ENCODE assay signal across 8 mouse cellular contexts in genomic region chr7:43797333-43797769, GRCm38 (mm10). TPM values are rescaled to one million over a fixed set of nuclear protein-coding genes. Genes with fewer than 3 reads are reported as not detected.
A peak's percentile ranks its signal among the peaks of the same experiment; 100 is the strongest.
DNase-seq lines count a peak whose midpoint lies in the region; ATAC-seq and TF ChIP-seq lines count a peak whose summit lies in the region.

Klk8 (plus strand) TSS chr7:43797577.

- no peaks in the 10 kb centered on the region for H3K36me3 ChIP-seq in forebrain, embryonic 16.5 days (ENCODE audit: control insufficient read depth, insufficient read depth)
- no peaks in the 10 kb centered on the region for H3K36me3 ChIP-seq in liver, embryonic 12.5 days
- H3K36me3 ChIP-seq in myocyte (ENCODE audit: control insufficient read depth, insufficient read depth), result no peaks in the 10 kb centered on the region

- no peak within 1 kb of the TSS for H3ac ChIP-seq in myocyte (ENCODE audit: control insufficient read depth, insufficient read length)

- TF ChIP-seq POLR2A in myocyte (IDR thresholded peaks at IDR 0.05; ENCODE audit: insufficient read length, low read depth), result no peak

- no peaks in the 10 kb centered on the region for H3K79me2 ChIP-seq in myocyte (ENCODE audit: control insufficient read depth, insufficient read depth)

- peak; percentile 47 for ATAC-seq in forebrain, embryonic 16.5 days
- ATAC-seq in inflammation-experienced regulatory T-cells, adult 6 months, result peak; percentile 57
- no peak for ATAC-seq in liver, embryonic 12.5 days

- H3K4me1 ChIP-seq in forebrain, embryonic 16.5 days (replicated peaks; ENCODE audit: control insufficient read depth, insufficient read depth, low read length), result peaks cover 10% of the 10 kb centered on the region; the same call in 1 of the 2 replicates
- H3K4me1 ChIP-seq in liver, embryonic 12.5 days, result peaks cover 7% of the 10 kb centered on the region; the same call in 1 of the 2 replicates

- H3K27ac ChIP-seq in forebrain, embryonic 16.5 days (ENCODE audit: low read length), result no peak within 1 kb of the TSS
- H3K27ac ChIP-seq in liver, embryonic 12.5 days, result no peak within 1 kb of the TSS

- peaks cover 18% of the 10 kb centered on the region for H3K27me3 ChIP-seq in forebrain, embryonic 16.5 days (replicated peaks; ENCODE audit: control insufficient read depth, insufficient read depth, low read length)
- peaks cover 37% of the 10 kb centered on the region for H3K27me3 ChIP-seq in liver, embryonic 12.5 days (replicated peaks)
- no peaks in the 10 kb centered on the region for H3K27me3 ChIP-seq in myocyte (ENCODE audit: control insufficient read depth, insufficient read depth, insufficient read length)

- no peaks in the 10 kb centered on the region for H3K9me3 ChIP-seq in forebrain, embryonic 16.5 days (ENCODE audit: control insufficient read depth, low read length)
- no peaks in the 10 kb centered on the region for H3K9me3 ChIP-seq in liver, embryonic 12.5 days (replicated peaks)

- under 1% methylated on average over 28 of the region's 28 CpGs for WGBS in forebrain, embryonic 16.5 days
- WGBS in liver, embryonic 12.5 days (ENCODE audit: insufficient replicate concordance), result under 1% methylated on average over 28 of the region's 28 CpGs

- peak within 1 kb of the TSS; percentile 49 for H3K9ac ChIP-seq in forebrain, embryonic 16.5 days (replicated peaks; ENCODE audit: low read depth, low read length)
- H3K9ac ChIP-seq in liver, embryonic 12.5 days, result no peak within 1 kb of the TSS

- peak within 1 kb of the TSS; percentile 52 for H3K4me3 ChIP-seq in forebrain, embryonic 16.5 days (replicated peaks; ENCODE audit: low read length)
- peak within 1 kb of the TSS; percentile 50 for H3K4me3 ChIP-seq in liver, embryonic 12.5 days
- no peak within 1 kb of the TSS for H3K4me3 ChIP-seq in myocyte

- H3K4me2 ChIP-seq in forebrain, embryonic 16.5 days (ENCODE audit: low read length), result peak within 1 kb of the TSS; percentile 72
- H3K4me2 ChIP-seq in liver, embryonic 12.5 days, result peak within 1 kb of the TSS; percentile 67
- H3K4me2 ChIP-seq in myocyte (ENCODE audit: low read depth), result peak within 1 kb of the TSS; percentile 52

- DNase-seq in B cell, adult 2 months, result peak; percentile 38 to 40
- DNase-seq in Muller cell, postnatal 12 days (ENCODE audit: inconsistent ontology term), result peak; percentile 24
- DNase-seq in cerebellum, adult 11 months, result no peak
- no peak for DNase-seq in frontal cortex, postnatal 25 days (ENCODE audit: low spot score in 2 of 2)

TF ChIP-seq in myocyte, 11 proteins besides CTCF, POLR2A, EP300 and RAD21:
- no peak for TF ChIP-seq CEBPB (IDR thresholded peaks at IDR 0.05; ENCODE audit: insufficient read depth, poor library complexity, severe bottlenecking)
- no peak for TF ChIP-seq TCF12 (IDR thresholded peaks at IDR 0.05; ENCODE audit: insufficient read depth, poor library complexity, severe bottlenecking)
- TF ChIP-seq E2F4 (IDR thresholded peaks at IDR 0.05; ENCODE audit: insufficient read depth), result no peak
- no peak for TF ChIP-seq REST (IDR thresholded peaks at IDR 0.05; ENCODE audit: insufficient read depth, insufficient read length)
- no peak for TF ChIP-seq MAX (IDR thresholded peaks at IDR 0.05; ENCODE audit: low read depth)
- no peak for TF ChIP-seq SRF (IDR thresholded peaks at IDR 0.05; ENCODE audit: control insufficient read depth, insufficient read length, low read depth)
- TF ChIP-seq TCF3 (IDR thresholded peaks at IDR 0.05; ENCODE audit: insufficient read length, low read depth), result no peak
- no peak for TF ChIP-seq USF1 (IDR thresholded peaks at IDR 0.05; ENCODE audit: low read depth)
- no peak for TF ChIP-seq MYOD1 (IDR thresholded peaks at IDR 0.05; ENCODE audit: control insufficient read depth in 1 of 3, insufficient read length in 2 of 3, low read depth in 2 of 3)
- no peak for TF ChIP-seq MYOG (IDR thresholded peaks at IDR 0.05; ENCODE audit: control insufficient read depth in 1 of 3, insufficient read depth in 1 of 3, insufficient read length in 2 of 3, low read depth in 2 of 3)
- TF ChIP-seq POLR2AphosphoS2 (IDR thresholded peaks at IDR 0.05; ENCODE audit: insufficient read length, low read depth), result no peak

RNA-seq across cellular contexts. Expression of gene Klk8, which starts in this region (rescaled TPM):
- polyA plus RNA-seq in forebrain, embryonic 16.5 days (2015; fragmentation: Nextera tagmentation; extraction: Ambion mirVana), result 5.8 and 6.8 TPM in 2 replicates
- polyA plus RNA-seq in inflammation-experienced regulatory T-cells, adult 6 months (2017; shearing (Covaris generic)), result 100 to 1,000 TPM; 127 to 173 (median 148) TPM
- 16.0 and 17.3 TPM in 2 replicates for polyA plus RNA-seq in liver, embryonic 12.5 days (2016; fragmentation: Nextera tagmentation; extraction: Ambion mirVana)
- not detected for polyA plus RNA-seq in myocyte (2012; fragmentation: generic; extraction: Trizol)

Comparison
In these comparisons a context has a peak if more than half of its experiments do, and no peak if none do; other contexts are left out.
1. DNase-seq: peak in B cell, adult 2 months (2 of 2) and Muller cell, postnatal 12 days (single experiment); none in cerebellum, adult 11 months (single experiment) and frontal cortex, postnatal 25 days (0 of 2).
2. Peak in every context shown above with its lines, with median percentiles within 50 percentile points of each other: H3K4me2 ChIP-seq.